Mouse (Mus musculus) bone marrow macrophage, adult 2 months (primary cell): ENCODE results near the gene Znhit1.

Experiments used
- CTCF ChIP-seq: IDR thresholded peaks from 2 replicates; pipeline ENCODE4 v1.5.1; 2012; ENCODE audit warnings: low read depth, mild to moderate bottlenecking, low read length, moderate library complexity
- POLR2A ChIP-seq: IDR thresholded peaks from 2 replicates; pipeline ENCODE4 v1.6.1; 2012; ENCODE audit warnings: mild to moderate bottlenecking, low read depth, low read length, borderline replicate concordance

DNA sequence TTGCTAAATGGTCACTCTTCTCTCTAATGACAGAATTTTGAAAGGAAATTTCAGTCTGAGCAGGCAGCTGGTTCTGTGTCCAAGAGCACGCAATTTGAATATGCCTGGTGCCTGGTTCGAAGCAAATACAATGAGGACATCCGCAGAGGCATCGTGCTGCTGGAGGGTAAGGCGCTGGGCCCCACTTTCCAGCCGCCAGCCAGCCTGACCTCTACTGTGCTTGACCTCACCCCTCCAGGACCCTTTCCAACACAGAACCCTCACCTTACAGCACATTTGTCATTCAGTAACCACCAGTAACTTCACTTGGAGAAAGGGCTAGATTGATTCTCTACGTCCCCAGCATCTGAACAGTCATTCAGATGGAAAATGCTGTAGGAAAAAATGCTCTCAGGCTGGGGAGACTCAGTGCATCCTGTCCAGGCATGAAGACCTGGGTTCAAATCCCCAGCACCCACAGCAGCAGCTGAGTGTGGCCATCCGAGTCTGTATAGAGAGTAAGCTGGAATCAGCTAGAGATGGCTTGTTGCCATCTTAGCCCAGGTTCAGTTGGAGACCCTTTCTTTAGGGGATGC is 24.8 kb downstream of the Znhit1 start:
- TF ChIP-seq POLR2A, result no peak
- no peak for TF ChIP-seq CTCF
